Mouse (Mus musculus): Measurements from ENCODE around the gene Creb3l2. TPM values are rescaled to one million over a fixed set of nuclear protein-coding genes. Genes with fewer than 3 reads are reported as not detected.

The Creb3l2 gene
- total RNA-seq, 1 experiment from 2014 or later = 2.0 TPM

- ATAC-seq (ENCODE audit: extremely low read depth, insufficient number of reproducible peaks, low FRiP score, poor library complexity, severe bottlenecking) = no peak
These were observed 142.2 kb downstream of the Creb3l2 start, which contains the start of gene Dgki for GRCm38 (mm10) chr6:37299562-37300390. Gene Dgki, minus strand, starts transcription at chr6:37300184.

- ATAC-seq (ENCODE audit: extremely low read depth, insufficient number of reproducible peaks, low FRiP score, poor library complexity, severe bottlenecking) = no peak
These were observed 143.0 kb downstream of the Creb3l2 start for GRCm38 (mm10) chr6:37298982-37299381.

- ATAC-seq (ENCODE audit: extremely low read depth, insufficient number of reproducible peaks, low FRiP score, poor library complexity, severe bottlenecking) = no peak
These were observed 144.0 kb downstream of the Creb3l2 start for GRCm38 (mm10) chr6:37297744-37298482.

- ATAC-seq (ENCODE audit: extremely low read depth, insufficient number of reproducible peaks, low FRiP score, poor library complexity, severe bottlenecking) = no peak
These were observed 149.9 kb downstream of the Creb3l2 start for GRCm38 (mm10) chr6:37292068-37292467.

- ATAC-seq (ENCODE audit: extremely low read depth, insufficient number of reproducible peaks, low FRiP score, poor library complexity, severe bottlenecking) = no peak
These were observed 150.8 kb downstream of the Creb3l2 start for GRCm38 (mm10) chr6:37291171-37291570.

- ATAC-seq (ENCODE audit: extremely low read depth, insufficient number of reproducible peaks, low FRiP score, poor library complexity, severe bottlenecking) = no peak
These were observed 151.3 kb downstream of the Creb3l2 start for GRCm38 (mm10) chr6:37290691-37291090.

- ATAC-seq (ENCODE audit: extremely low read depth, insufficient number of reproducible peaks, low FRiP score, poor library complexity, severe bottlenecking) = no peak
These were observed 155.8 kb downstream of the Creb3l2 start for GRCm38 (mm10) chr6:37286134-37286533.

GRCm38 (mm10) chr6:37284879-37285278 is 157.1 kb downstream of the Creb3l2 start:
- no peak for ATAC-seq (ENCODE audit: extremely low read depth, insufficient number of reproducible peaks, low FRiP score, poor library complexity, severe bottlenecking)

GRCm38 (mm10) chr6:37283336-37283735 is 158.6 kb downstream of the Creb3l2 start:
- no peak for ATAC-seq (ENCODE audit: extremely low read depth, insufficient number of reproducible peaks, low FRiP score, poor library complexity, severe bottlenecking)

- no peak for ATAC-seq (ENCODE audit: extremely low read depth, insufficient number of reproducible peaks, low FRiP score, poor library complexity, severe bottlenecking)
These were observed 159.3 kb downstream of the Creb3l2 start for GRCm38 (mm10) chr6:37282659-37283058.

Other genes starting within 250 kb of the Creb3l2 start
- not detected in 2 replicates for gene Dgki, start 142.0 kb downstream of the Creb3l2 start, total RNA-seq (2017)
- gene Akr1d1, start 88.0 kb upstream of the Creb3l2 start, total RNA-seq (2017) = not detected in 2 replicates

Data from neutrophil, adult 5-6 weeks (primary cell).